Mouse (Mus musculus) heart, postnatal 14 days (tissue): ENCODE data around the gene Wwox. TPM values are rescaled to one million over a fixed set of nuclear protein-coding genes. Genes with fewer than 3 reads are reported as not detected.

Experiments used
- DNase-seq, 2 experiments: peaks; one replicate each; pipeline ENCODE4 v3.0.0; 2021 to 2022
- intact Hi-C: fragments of 180-260 bp; cut with DNase I; formaldehyde crosslinking; loops from one replicate; pipeline ENCODE4 v1.15.1; 2025
- total RNA-seq, 2 experiments: library from RNA; stranded (reverse); gene quantifications; 2 replicates each; pipeline ENCODE4 v1.2.3; 2021

The Wwox gene
- total RNA-seq, 2 experiments from 2014 or later = 5.6 to 6.5 TPM

- intact Hi-C loops = no loop called here
- no peak for DNase-seq
Observed at GRCm38 (mm10) chr8:115024062-115024461, 584.6 kb downstream of the Wwox start.

- intact Hi-C loops = no loop called here
- DNase-seq = no peak
Observed at GRCm38 (mm10) chr8:115025390-115026098, 586.1 kb downstream of the Wwox start.

GRCm38 (mm10) chr8:115026201-115026600 lies 586.7 kb downstream of the Wwox start:
- intact Hi-C loops = no loop called here
- no peak for DNase-seq

- DNase-seq = peak; percentile 19 to 27
- intact Hi-C loops = no loop called here
Observed at GRCm38 (mm10) chr8:115033194-115033593, 593.7 kb downstream of the Wwox start.

GRCm38 (mm10) chr8:115036016-115036415 lies 596.6 kb downstream of the Wwox start:
- intact Hi-C loops = no loop called here

GRCm38 (mm10) chr8:115038426-115038825 lies 599.0 kb downstream of the Wwox start:
- intact Hi-C loops = no loop called here
- no peak for DNase-seq

More at GRCm38 (mm10) chr8:115036016-115036415, 596.6 kb downstream of the Wwox start:
- DNase-seq = no peak

- intact Hi-C loops = no loop called here
- no peak for DNase-seq
Observed at GRCm38 (mm10) chr8:115045746-115046145, 606.3 kb downstream of the Wwox start.

- intact Hi-C loops = no loop called here
- no peak for DNase-seq
Observed at GRCm38 (mm10) chr8:115046496-115046895, 607.0 kb downstream of the Wwox start.

GRCm38 (mm10) chr8:115058193-115058835 lies 618.9 kb downstream of the Wwox start:
- intact Hi-C loops = no loop called here
- no peak for DNase-seq

- DNase-seq = no peak
- intact Hi-C loops = no loop called here
Observed at GRCm38 (mm10) chr8:115063623-115064022, 624.2 kb downstream of the Wwox start.

- intact Hi-C loops = no loop called here
- no peak for DNase-seq
Observed at GRCm38 (mm10) chr8:115064691-115065090, 625.2 kb downstream of the Wwox start.

GRCm38 (mm10) chr8:115065386-115065785 lies 625.9 kb downstream of the Wwox start:
- no peak for DNase-seq
- intact Hi-C loops = no loop called here

GRCm38 (mm10) chr8:115066550-115067058 lies 627.1 kb downstream of the Wwox start:
- intact Hi-C loops = no loop called here
- DNase-seq = no peak

GRCm38 (mm10) chr8:115068723-115069122 lies 629.3 kb downstream of the Wwox start:
- DNase-seq = no peak
- intact Hi-C loops = no loop called here

GRCm38 (mm10) chr8:115070225-115070624 lies 630.8 kb downstream of the Wwox start:
- intact Hi-C loops = no loop called here
- no peak for DNase-seq

- no peak for DNase-seq
- intact Hi-C loops = no loop called here
Observed at GRCm38 (mm10) chr8:115071231-115071630, 631.8 kb downstream of the Wwox start.

- DNase-seq = no peak
- intact Hi-C loops = no loop called here
Observed at GRCm38 (mm10) chr8:115078296-115078695, 638.8 kb downstream of the Wwox start.

- DNase-seq = no peak
- intact Hi-C loops = no loop called here
Observed at GRCm38 (mm10) chr8:115081302-115082207, 642.1 kb downstream of the Wwox start.

- intact Hi-C loops = no loop called here
- DNase-seq = no peak
Observed at GRCm38 (mm10) chr8:115088162-115088561, 648.7 kb downstream of the Wwox start.

- intact Hi-C loops = no loop called here
- no peak for DNase-seq
Observed at GRCm38 (mm10) chr8:115089744-115090143, 650.3 kb downstream of the Wwox start.

GRCm38 (mm10) chr8:115090202-115090601 lies 650.7 kb downstream of the Wwox start:
- no peak for DNase-seq
- intact Hi-C loops = no loop called here
